Mouse (Mus musculus) olfactory bulb, adult 2 months (tissue): Measurements from ENCODE around the gene Gtf3a.

ENCODE experiments used
- CTCF ChIP-seq: fragments of 200-500 bp; IDR thresholded peaks from 2 replicates; pipeline ENCODE4 v1.5.1; 2012; ENCODE audit warnings: low read depth, mild to moderate bottlenecking, low read length, moderate library complexity; ENCODE audit not compliant: insufficient read depth
- POLR2A ChIP-seq: fragments of 200-500 bp; IDR thresholded peaks from 2 replicates; pipeline ENCODE4 v1.6.1; 2012; ENCODE audit warnings: mild to moderate bottlenecking, low read depth, low read length, moderate library complexity; ENCODE audit not compliant: insufficient read depth

DNA sequence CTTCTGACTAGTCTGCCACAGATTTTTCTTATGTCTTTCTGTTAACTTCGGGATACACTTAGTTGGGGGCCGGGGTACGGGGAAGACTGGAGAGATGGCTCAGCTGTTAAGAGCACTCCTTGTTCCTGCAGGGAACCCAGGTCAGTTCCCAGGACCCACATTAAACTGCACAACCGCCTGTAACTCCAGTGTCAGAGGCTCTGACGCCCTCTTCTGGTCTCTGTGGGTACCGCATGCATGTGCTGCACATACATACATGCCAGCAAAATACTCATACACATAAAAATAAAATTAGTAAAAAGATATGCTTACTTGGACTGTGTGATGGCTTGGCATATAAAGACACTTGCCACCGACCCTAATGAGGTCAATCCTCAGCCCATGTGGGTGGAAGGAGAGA is 48.4 kb downstream of the Gtf3a start:
- no peak for TF ChIP-seq CTCF
- TF ChIP-seq POLR2A, result no peak
